Mouse (Mus musculus) left cerebral cortex, postnatal 10 days (tissue): ENCODE data around the gene Vwa8. TPM values are rescaled to one million over a fixed set of nuclear protein-coding genes. Genes with fewer than 3 reads are reported as not detected.

Source experiments
- DNase-seq, 2 experiments: peaks; one replicate each; pipeline ENCODE4 v3.0.0; 2021 to 2022; ENCODE audit warnings: low spot score in 2 of 2, mixed read lengths in 1 of 2; ENCODE audit errors: extremely low spot score in 1 of 2
- intact Hi-C: fragments of 180-260 bp; cut with DNase I; formaldehyde crosslinking; loops from one replicate; pipeline ENCODE4 v1.15.1; 2025
- total RNA-seq, 2 experiments: library from RNA; stranded (reverse); gene quantifications; 2 replicates each; pipeline ENCODE4 v1.2.3; 2021

Gene Vwa8
- total RNA-seq, 2 experiments from 2014 or later = 21.6 to 22.0 TPM

- no peak for DNase-seq
- intact Hi-C loops = no loop called here
Observed at GRCm38 (mm10) chr14:79226056-79226455, 377.2 kb downstream of the Vwa8 start.

DNA sequence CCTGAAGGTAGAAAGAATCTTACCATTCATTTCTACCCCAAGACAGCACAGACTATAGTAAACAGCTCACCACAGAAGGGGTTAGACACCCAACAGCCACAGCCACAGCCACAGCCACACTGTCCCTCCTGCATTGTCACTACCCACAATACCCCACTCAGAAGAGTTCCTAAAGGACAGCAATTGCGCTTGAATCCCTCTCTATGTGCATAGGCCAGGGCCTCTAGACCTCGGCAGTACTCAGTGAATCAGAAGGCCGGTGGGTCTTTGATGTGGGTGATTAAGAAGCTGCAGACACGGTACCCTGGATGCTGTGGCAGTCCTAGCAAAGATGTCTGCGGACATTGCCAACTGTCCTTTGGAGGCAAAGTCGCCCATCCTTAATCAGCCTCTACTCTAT, 377.9 kb downstream of the Vwa8 start:
- no peak for DNase-seq
- intact Hi-C loops = no loop called here

DNA sequence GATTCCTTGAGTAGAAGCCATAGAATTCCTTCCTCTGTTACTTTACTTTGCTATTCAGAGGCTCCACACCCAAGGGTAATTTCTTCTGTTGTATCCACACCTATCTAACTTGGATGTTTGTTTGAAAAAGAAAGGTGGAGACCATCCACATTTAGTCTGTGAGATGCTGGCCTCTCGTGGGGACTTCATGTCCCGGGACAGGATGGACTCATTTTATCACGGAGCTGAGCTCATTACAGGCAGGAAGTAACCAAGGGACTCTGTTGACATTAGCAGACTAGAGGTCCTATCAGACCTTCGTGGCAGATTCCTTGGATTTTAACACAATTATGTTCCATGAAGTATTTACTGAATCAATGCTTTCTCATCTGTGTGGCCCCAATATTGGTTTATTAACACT, 379.1 kb downstream of the Vwa8 start:
- DNase-seq = no peak
- intact Hi-C loops = no loop called here

GRCm38 (mm10) chr14:79231677-79232076, 382.8 kb downstream of the Vwa8 start:
- intact Hi-C loops = no loop called here
- no peak for DNase-seq

DNA sequence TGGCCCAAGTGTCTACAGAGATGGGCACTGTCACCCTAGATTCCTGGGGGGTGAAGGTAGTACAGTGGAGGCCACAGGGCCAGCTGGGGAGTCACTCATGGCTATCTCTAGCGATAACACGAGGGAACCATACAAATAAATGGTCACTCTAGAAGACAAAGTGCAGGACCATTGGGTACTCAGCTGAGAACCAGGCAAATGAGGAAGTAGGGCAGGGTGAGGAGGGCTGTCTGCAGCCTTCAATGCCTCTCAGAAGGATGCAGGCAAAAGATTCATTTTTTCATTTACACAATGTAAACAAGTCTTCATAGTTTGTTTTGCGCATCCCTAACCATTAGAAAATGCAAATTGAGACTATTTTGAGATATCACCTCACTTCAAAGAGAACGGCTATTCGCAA, 384.8 kb downstream of the Vwa8 start:
- intact Hi-C loops = no loop called here
- no peak for DNase-seq

DNA sequence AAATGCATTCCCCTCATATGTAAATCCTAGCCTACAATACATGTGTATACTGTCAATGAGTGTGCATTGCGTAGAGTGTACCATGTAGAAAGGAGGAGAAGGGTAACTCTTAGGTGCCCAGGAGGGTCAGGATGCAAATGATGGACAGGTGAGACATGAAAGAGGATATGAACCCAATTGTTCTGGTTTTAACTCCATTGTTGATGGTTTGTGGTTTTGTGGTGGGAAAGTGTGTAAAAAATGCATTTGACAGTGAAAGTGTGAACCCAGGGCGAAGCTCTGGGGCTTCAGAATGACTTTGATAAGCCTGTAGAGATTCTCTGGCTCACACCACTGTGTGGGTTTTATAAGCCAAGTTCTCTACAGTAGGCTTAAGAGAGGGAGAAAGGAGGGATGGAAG, 385.7 kb downstream of the Vwa8 start:
- intact Hi-C loops = no loop called here
- DNase-seq = no peak

DNA sequence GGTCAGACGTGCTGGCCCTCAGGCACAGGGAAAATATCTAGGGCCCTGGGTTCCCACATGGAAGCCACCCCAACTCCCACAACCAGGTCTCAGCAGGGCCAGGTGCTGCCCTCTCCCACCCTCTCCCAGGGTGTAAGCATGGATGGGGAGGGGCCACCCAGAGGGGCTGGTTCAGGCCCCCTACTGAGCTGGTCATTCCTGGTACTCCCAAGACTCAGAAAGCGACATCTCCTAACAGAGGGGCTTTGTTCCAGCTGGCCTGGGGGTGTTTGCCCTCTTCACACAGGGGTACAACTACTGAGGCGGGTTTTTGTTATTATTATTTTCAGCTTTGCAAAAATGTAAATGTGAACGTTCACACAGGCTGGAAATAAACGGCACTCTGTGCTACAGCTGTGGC, 386.3 kb downstream of the Vwa8 start:
- intact Hi-C loops = no loop called here
- DNase-seq = no peak

GRCm38 (mm10) chr14:79236261-79236660, 387.4 kb downstream of the Vwa8 start:
- no peak for DNase-seq
- intact Hi-C loops = no loop called here

DNA sequence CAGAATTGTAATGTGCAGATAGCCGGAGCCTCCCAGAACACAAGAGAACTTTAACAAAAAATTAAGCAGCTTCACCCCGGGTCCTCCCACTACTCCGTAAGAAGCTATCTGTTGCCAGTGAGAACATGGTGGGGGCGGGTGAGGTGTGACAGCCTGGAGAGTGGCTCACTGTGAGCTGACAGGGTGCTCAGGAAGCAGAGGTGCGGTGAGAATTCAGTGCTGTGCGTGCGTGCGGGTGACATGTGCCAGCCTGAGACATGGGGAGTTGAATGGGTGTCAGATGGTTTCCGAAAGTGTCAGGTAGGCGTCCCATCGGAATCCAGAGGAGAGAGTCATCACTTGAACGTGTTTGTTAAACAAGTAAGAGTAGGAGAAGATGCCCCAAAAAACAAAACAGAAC, 390.6 kb downstream of the Vwa8 start:
- DNase-seq = no peak
- intact Hi-C loops = no loop called here

GRCm38 (mm10) chr14:79241057-79241570, 392.3 kb downstream of the Vwa8 start:
- DNase-seq = no peak

GRCm38 (mm10) chr14:79241656-79242385, 393.0 kb downstream of the Vwa8 start:
- intact Hi-C loops = no loop called here
- DNase-seq = no peak

More at GRCm38 (mm10) chr14:79241057-79241570, 392.3 kb downstream of the Vwa8 start:
- intact Hi-C loops = no loop called here

- no peak for DNase-seq
- intact Hi-C loops = no loop called here
Observed at GRCm38 (mm10) chr14:79242386-79242720, 393.5 kb downstream of the Vwa8 start.

DNA sequence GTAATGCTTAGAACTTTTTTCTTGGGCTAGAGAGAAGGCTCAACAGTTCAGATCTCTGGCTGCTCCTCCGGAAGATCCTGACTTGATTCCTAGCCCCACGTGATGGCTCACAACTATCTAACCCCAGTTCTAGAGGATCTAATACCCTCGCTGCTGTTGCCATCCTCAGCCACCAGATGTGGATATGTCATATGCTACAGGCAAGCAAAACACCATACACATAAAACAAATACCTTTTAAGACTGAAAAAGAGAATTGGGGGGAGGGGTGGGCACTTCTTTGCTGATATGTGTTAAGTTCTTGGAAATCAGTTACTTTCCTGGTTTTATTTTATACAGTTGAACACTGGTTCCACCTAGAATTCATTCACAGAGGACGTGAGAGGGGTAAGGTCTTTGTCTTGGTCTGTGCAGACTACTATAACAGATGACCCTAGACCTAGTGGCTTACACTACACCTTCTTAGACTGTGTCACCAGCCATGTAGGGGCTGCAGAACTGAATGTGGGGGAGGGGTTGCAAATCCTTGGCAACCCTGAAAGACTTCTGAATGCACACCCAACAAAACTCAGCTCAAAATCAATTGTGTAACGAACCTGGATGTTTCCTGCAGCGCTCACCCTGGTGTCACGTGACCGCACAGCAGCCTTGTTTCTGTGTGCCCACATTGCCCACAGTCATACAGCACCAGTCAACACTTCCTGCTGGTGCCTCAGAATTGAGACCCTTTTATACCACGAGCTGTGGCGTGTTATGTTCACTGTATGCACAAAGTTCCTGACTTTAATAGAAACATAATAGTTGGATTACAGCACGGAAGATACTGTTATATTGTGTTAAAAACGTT, 394.4 kb downstream of the Vwa8 start:
- intact Hi-C loops = no loop called here
- no peak for DNase-seq

DNA sequence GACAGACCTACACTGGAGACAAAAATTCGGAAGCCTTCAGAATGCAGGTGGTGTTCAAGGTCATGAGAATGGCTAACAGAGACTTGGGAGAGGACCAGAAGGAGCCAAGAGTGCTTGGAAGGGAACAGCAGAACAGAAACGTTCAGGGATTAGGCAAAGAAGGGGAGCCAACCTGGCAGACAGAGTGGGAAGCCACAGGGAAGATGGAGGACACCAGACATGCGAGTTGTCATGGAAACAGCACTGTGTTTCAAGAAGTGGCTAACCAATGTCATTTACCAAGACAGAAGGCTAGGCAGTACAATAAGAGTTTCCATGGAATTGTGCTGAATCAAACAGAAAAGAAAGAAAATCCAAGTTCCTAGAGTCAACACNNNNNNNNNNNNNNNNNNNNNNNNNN, 395.7 kb downstream of the Vwa8 start:
- DNase-seq = no peak
- intact Hi-C loops = no loop called here

DNA sequence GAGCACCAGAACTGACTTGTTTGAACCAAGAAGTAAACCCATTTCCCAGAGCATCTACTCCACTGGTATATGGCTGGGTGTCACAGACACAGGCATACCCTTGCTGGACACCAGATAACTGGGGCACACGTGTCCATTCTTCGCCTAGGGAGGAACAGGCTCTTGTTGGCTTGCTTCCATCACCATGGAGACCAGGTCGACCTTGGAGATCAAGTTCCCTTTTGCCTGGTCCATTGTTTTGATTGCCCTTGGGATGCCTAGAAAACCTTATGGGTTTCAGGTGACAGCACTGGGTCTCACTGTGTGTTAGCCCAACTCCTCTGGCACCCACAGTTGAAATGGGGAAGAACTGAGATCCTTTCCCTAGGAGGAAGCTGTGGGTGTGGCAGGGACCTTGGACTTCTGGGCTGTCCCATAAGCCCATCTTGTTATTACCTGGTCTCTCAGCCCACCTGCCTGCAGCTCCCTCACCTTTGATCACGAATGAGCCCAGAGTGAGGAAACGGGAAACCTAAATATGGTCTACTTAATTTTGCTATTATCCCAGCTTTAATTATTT, 403.0 kb downstream of the Vwa8 start:
- no peak for DNase-seq
- intact Hi-C loops = no loop called here

Other genes starting within 250 kb of the Vwa8 start
- gene Dgkh, start 116.3 kb upstream of the Vwa8 start, total RNA-seq = 10 to 100 TPM; 80.8 to 89.3 TPM